In genomic region chr1:69492013-69492412, GRCm38 (mm10) we compare ENCODE assay signal across 24 mouse cellular contexts.
A peak's percentile ranks its signal among the peaks of the same experiment; 100 is the strongest.
DNase-seq lines count a peak whose midpoint lies in the region; ATAC-seq and TF ChIP-seq lines count a peak whose summit lies in the region.
"Had no signal": no experiment of that assay in that cellular context is flagged by ENCODE, and none has a peak within 500 bp of the region (broad histone marks: within the 10 kb centered on the region; RNA-seq: fewer than 3 reads in every experiment).

No protein-coding gene starts in this region.

- H3K9me3 ChIP-seq in forebrain, embryonic 16.5 days (ENCODE audit: control insufficient read depth, low read length) = no peaks in the 10 kb centered on the region
- H3K9me3 ChIP-seq in forebrain, embryonic 15.5 days = no peaks in the 10 kb centered on the region
- H3K9me3 ChIP-seq in midbrain, embryonic 15.5 days = no peaks in the 10 kb centered on the region
- H3K9me3 ChIP-seq in midbrain, embryonic 13.5 days = no peaks in the 10 kb centered on the region
- no peaks in the 10 kb centered on the region for H3K9me3 ChIP-seq in midbrain, postnatal 0 days (ENCODE audit: low read length)
- no peaks in the 10 kb centered on the region for H3K9me3 ChIP-seq in midbrain, embryonic 11.5 days (ENCODE audit: control insufficient read depth, low read length)
- H3K9me3 ChIP-seq: embryonic facial prominence, embryonic 10.5 days; embryonic facial prominence, embryonic 12.5 days; forebrain, embryonic 12.5 days; G1E had no signal

- H3K4me2 ChIP-seq in forebrain, embryonic 16.5 days (ENCODE audit: low read length) = no peak overlapping the region
- H3K4me2 ChIP-seq in forebrain, embryonic 15.5 days (replicated peaks) = no peak overlapping the region
- H3K4me2 ChIP-seq in midbrain, embryonic 15.5 days = no peak overlapping the region
- H3K4me2 ChIP-seq in midbrain, embryonic 13.5 days (replicated peaks) = no peak overlapping the region
- H3K4me2 ChIP-seq in midbrain, postnatal 0 days (ENCODE audit: low read depth, low read length, poor library complexity, severe bottlenecking) = no peak overlapping the region
- no peak overlapping the region for H3K4me2 ChIP-seq in midbrain, embryonic 11.5 days
- H3K4me2 ChIP-seq: embryonic facial prominence, embryonic 12.5 days; forebrain, embryonic 12.5 days had no signal

- no peak overlapping the region for H3K27ac ChIP-seq in forebrain, embryonic 16.5 days (ENCODE audit: low read length)
- no peak overlapping the region for H3K27ac ChIP-seq in forebrain, embryonic 15.5 days (replicated peaks)
- 0 out of 2 replicates have a peak overlapping the region, but pooled peaks have one; percentile 12 for H3K27ac ChIP-seq in midbrain, embryonic 15.5 days
- H3K27ac ChIP-seq in midbrain, embryonic 13.5 days = no peak overlapping the region
- 0 out of 2 replicates have a peak overlapping the region, but pooled peaks have one; percentile 32 for H3K27ac ChIP-seq in midbrain, postnatal 0 days (ENCODE audit: low read depth, low read length)
- no peak overlapping the region for H3K27ac ChIP-seq in midbrain, embryonic 11.5 days (ENCODE audit: low read depth, low read length)
- H3K27ac ChIP-seq: embryonic facial prominence, embryonic 10.5 days; embryonic facial prominence, embryonic 12.5 days; forebrain, embryonic 12.5 days had no signal

- no peak for TF ChIP-seq CTCF in midbrain, postnatal 0 days (IDR thresholded peaks at IDR 0.05)

- H3K4me1 ChIP-seq in forebrain, embryonic 16.5 days (replicated peaks; ENCODE audit: control insufficient read depth, insufficient read depth, low read length) = 0 out of 2 replicates have a peak, but pooled peaks cover 2% of the 10 kb centered on the region
- no peaks in the 10 kb centered on the region for H3K4me1 ChIP-seq in forebrain, embryonic 15.5 days
- no peaks in the 10 kb centered on the region for H3K4me1 ChIP-seq in midbrain, embryonic 15.5 days
- H3K4me1 ChIP-seq in midbrain, embryonic 13.5 days (replicated peaks) = no peaks in the 10 kb centered on the region
- no peaks in the 10 kb centered on the region for H3K4me1 ChIP-seq in midbrain, postnatal 0 days (ENCODE audit: insufficient read depth, low read length)
- no peaks in the 10 kb centered on the region for H3K4me1 ChIP-seq in midbrain, embryonic 11.5 days (ENCODE audit: control insufficient read depth, insufficient read depth, low read length)
- H3K4me1 ChIP-seq: embryonic facial prominence, embryonic 12.5 days; forebrain, embryonic 12.5 days had no signal

- H3K9ac ChIP-seq in forebrain, embryonic 16.5 days (replicated peaks; ENCODE audit: low read depth, low read length) = no peak overlapping the region
- H3K9ac ChIP-seq in forebrain, embryonic 15.5 days (replicated peaks) = no peak overlapping the region
- no peak overlapping the region for H3K9ac ChIP-seq in midbrain, embryonic 15.5 days
- no peak overlapping the region for H3K9ac ChIP-seq in midbrain, embryonic 13.5 days (replicated peaks)
- no peak overlapping the region for H3K9ac ChIP-seq in midbrain, postnatal 0 days (replicated peaks; ENCODE audit: low read length, poor library complexity, severe bottlenecking)
- H3K9ac ChIP-seq in midbrain, embryonic 11.5 days (ENCODE audit: low read length) = no peak overlapping the region
- H3K9ac ChIP-seq: embryonic facial prominence, embryonic 12.5 days; forebrain, embryonic 12.5 days had no signal

- no peaks in the 10 kb centered on the region for H3K36me3 ChIP-seq in forebrain, embryonic 16.5 days (ENCODE audit: control insufficient read depth, insufficient read depth)
- no peaks in the 10 kb centered on the region for H3K36me3 ChIP-seq in forebrain, embryonic 15.5 days
- H3K36me3 ChIP-seq in midbrain, embryonic 15.5 days (replicated peaks) = no peaks in the 10 kb centered on the region
- no peaks in the 10 kb centered on the region for H3K36me3 ChIP-seq in midbrain, embryonic 13.5 days
- H3K36me3 ChIP-seq in midbrain, postnatal 0 days (ENCODE audit: insufficient read depth, low read length) = no peaks in the 10 kb centered on the region
- H3K36me3 ChIP-seq in midbrain, embryonic 11.5 days (ENCODE audit: control insufficient read depth, insufficient read depth, low read length) = no peaks in the 10 kb centered on the region
- H3K36me3 ChIP-seq: embryonic facial prominence, embryonic 10.5 days; embryonic facial prominence, embryonic 12.5 days; forebrain, embryonic 12.5 days; G1E had no signal

- 89% methylated on average over 4 of the region's 4 CpGs for WGBS in forebrain, embryonic 16.5 days
- 86% methylated on average over 4 of the region's 4 CpGs for WGBS in forebrain, embryonic 15.5 days
- 77% methylated on average over 4 of the region's 4 CpGs for WGBS in midbrain, embryonic 15.5 days
- WGBS in midbrain, embryonic 13.5 days = 86% methylated on average over 4 of the region's 4 CpGs
- 65% methylated on average over 4 of the region's 4 CpGs for WGBS in midbrain, postnatal 0 days
- 92% methylated on average over 4 of the region's 4 CpGs for WGBS in midbrain, embryonic 11.5 days

- ATAC-seq in forebrain, embryonic 16.5 days = 0 out of 2 replicates have a peak, but pooled peaks have one; percentile 26
- no peak for ATAC-seq in forebrain, embryonic 15.5 days (replicated peaks)
- ATAC-seq in midbrain, embryonic 15.5 days (replicated peaks) = peak; percentile 84
- no peak for ATAC-seq in midbrain, embryonic 13.5 days
- ATAC-seq in midbrain, postnatal 0 days (ENCODE audit: low FRiP score) = peak; percentile 58; the same call in 1 of the 2 replicates
- ATAC-seq in midbrain, embryonic 11.5 days (ENCODE audit: low FRiP score) = no peak
- ATAC-seq: activated CD4-positive, CD25-positive, alpha-beta regulatory T cell, adult 4 months; CD4-positive, CD25-positive, alpha-beta regulatory T cell, adult 4 months; forebrain, embryonic 14.5 days; Patski had no signal

- DNase-seq in midbrain, postnatal 0 days (ENCODE audit: low spot score) = no peak
- DNase-seq in midbrain, embryonic 11.5 days (ENCODE audit: low spot score, missing footprints) = no peak
- DNase-seq: adrenal gland, adult 8-10 months; adrenal gland, postnatal 14 days; adrenal gland, postnatal 36 days; B cell, adult 2 months; cerebellum, adult 11-12 months; cerebellum, adult 2 months; cerebellum, adult 9-10 months; cerebellum, postnatal 10 days; cerebellum, postnatal 25 days had no signal

- H3K27me3 ChIP-seq in forebrain, embryonic 16.5 days (replicated peaks; ENCODE audit: control insufficient read depth, insufficient read depth, low read length) = no peaks in the 10 kb centered on the region
- no peaks in the 10 kb centered on the region for H3K27me3 ChIP-seq in forebrain, embryonic 15.5 days
- no peaks in the 10 kb centered on the region for H3K27me3 ChIP-seq in midbrain, embryonic 15.5 days (replicated peaks)
- no peaks in the 10 kb centered on the region for H3K27me3 ChIP-seq in midbrain, embryonic 13.5 days
- H3K27me3 ChIP-seq in midbrain, postnatal 0 days (ENCODE audit: insufficient read depth, low read length) = no peaks in the 10 kb centered on the region
- H3K27me3 ChIP-seq in midbrain, embryonic 11.5 days (ENCODE audit: control insufficient read depth, insufficient read depth, low read length) = no peaks in the 10 kb centered on the region
- H3K27me3 ChIP-seq: CH12.LX; embryonic facial prominence, embryonic 12.5 days; Patski had no signal

- H3K4me3 ChIP-seq in forebrain, embryonic 16.5 days (replicated peaks; ENCODE audit: low read length) = no peak overlapping the region
- H3K4me3 ChIP-seq in forebrain, embryonic 15.5 days = no peak overlapping the region
- H3K4me3 ChIP-seq in midbrain, embryonic 15.5 days = no peak overlapping the region
- H3K4me3 ChIP-seq in midbrain, embryonic 13.5 days (replicated peaks) = no peak overlapping the region
- H3K4me3 ChIP-seq in midbrain, postnatal 0 days (ENCODE audit: low read depth, low read length) = no peak overlapping the region
- no peak overlapping the region for H3K4me3 ChIP-seq in midbrain, embryonic 11.5 days (ENCODE audit: low read depth, low read length)
- H3K4me3 ChIP-seq: embryonic facial prominence, embryonic 10.5 days; embryonic facial prominence, embryonic 12.5 days; forebrain, embryonic 12.5 days had no signal

Comparison
In these comparisons a context has a peak if more than half of its experiments do, and no peak if none do; other contexts are left out.
1. ATAC-seq: peak in forebrain, embryonic 16.5 days (single experiment), midbrain, embryonic 15.5 days (single experiment) and midbrain, postnatal 0 days (single experiment); none in forebrain, embryonic 15.5 days (single experiment), midbrain, embryonic 13.5 days (single experiment) and midbrain, embryonic 11.5 days (single experiment).
2. H3K27ac ChIP-seq: peak in midbrain, embryonic 15.5 days (single experiment) and midbrain, postnatal 0 days (single experiment); none in forebrain, embryonic 16.5 days (single experiment), forebrain, embryonic 15.5 days (single experiment), midbrain, embryonic 13.5 days (single experiment) and midbrain, embryonic 11.5 days (single experiment).